Mouse (Mus musculus): ENCODE data around the gene Zfp36l2.

- TF ChIP-seq CTCF (IDR thresholded peaks at IDR 0.05; ENCODE audit: low read depth, low read length) (no peak), POLR2A (IDR thresholded peaks at IDR 0.05; ENCODE audit: borderline replicate concordance, low read depth, low read length) (no peak)
These were observed 42.8 kb downstream of the Zfp36l2 start for GRCm38 (mm10) chr17:84144762-84145599.
